Mouse (Mus musculus): ENCODE measurements around the gene Cfap74. TPM values are rescaled to one million over a fixed set of nuclear protein-coding genes. Genes with fewer than 3 reads are reported as not detected.
A peak's percentile ranks its signal among the peaks of the same experiment; 100 is the strongest.
"Not testable (repeated sequence)": the region's sequence is repeated elsewhere in the genome, so short reads cannot be mapped to it uniquely, and the experiment has no call there.

Gene Cfap74
- total and polyA plus RNA-seq, 2 experiments from 2014 or later, result 5.2 to 5.7 TPM

GRCm38 (mm10) chr4:155472716-155473290 lies 63.8 kb downstream of the Cfap74 start:
- no peaks in the 10 kb centered on the region for H3K27me3 ChIP-seq (ENCODE audit: insufficient read depth, low read length)
- 55% methylated on average over 3 of the region's 3 CpGs for WGBS
- no peak overlapping the region for H3K4me3 ChIP-seq (ENCODE audit: low read length)
- H3K9ac ChIP-seq (replicated peaks; ENCODE audit: low read length), result no peak overlapping the region
- H3K4me1 ChIP-seq (ENCODE audit: insufficient read depth, low read length), result peaks cover 5% of the 10 kb centered on the region; the same call in 1 of the 2 replicates
- no peak overlapping the region for H3K4me2 ChIP-seq (ENCODE audit: low read depth, low read length)
- peak; percentile 36 for DNase-seq (ENCODE audit: low spot score)
- H3K36me3 ChIP-seq (ENCODE audit: insufficient read depth, low read length), result no peaks in the 10 kb centered on the region
- H3K27ac ChIP-seq, result peak overlapping the region; percentile 15; the same call in 1 of the 2 replicates
- TF ChIP-seq CTCF (IDR thresholded peaks at IDR 0.05; ENCODE audit: low read depth), result no peak
- no peak for ATAC-seq
- no peaks in the 10 kb centered on the region for H3K9me3 ChIP-seq (ENCODE audit: low read length)

- ATAC-seq, result no peak
- WGBS, result 48% methylated on average over 5 of the region's 5 CpGs
- Histone ChIP-seq H3K27me3 (ENCODE audit: insufficient read depth, low read length) (no peaks in the 10 kb centered on the region), H3K36me3 (ENCODE audit: insufficient read depth, low read length) (no peaks in the 10 kb centered on the region), H3K4me3 (ENCODE audit: low read length) (no peak overlapping the region), H3K9ac (replicated peaks; ENCODE audit: low read length) (no peak overlapping the region), H3K27ac (peak overlapping the region; percentile 15; the same call in 1 of the 2 replicates), H3K9me3 (ENCODE audit: low read length) (no peaks in the 10 kb centered on the region), H3K4me1 (ENCODE audit: insufficient read depth, low read length) (peaks cover 5% of the 10 kb centered on the region; the same call in 1 of the 2 replicates), H3K4me2 (ENCODE audit: low read depth, low read length) (no peak overlapping the region)
- no peak for TF ChIP-seq CTCF (IDR thresholded peaks at IDR 0.05; ENCODE audit: low read depth)
- peak; percentile 61 for DNase-seq (ENCODE audit: low spot score)
Measured at GRCm38 (mm10) chr4:155473319-155473718, 64.3 kb downstream of the Cfap74 start.

DNA sequence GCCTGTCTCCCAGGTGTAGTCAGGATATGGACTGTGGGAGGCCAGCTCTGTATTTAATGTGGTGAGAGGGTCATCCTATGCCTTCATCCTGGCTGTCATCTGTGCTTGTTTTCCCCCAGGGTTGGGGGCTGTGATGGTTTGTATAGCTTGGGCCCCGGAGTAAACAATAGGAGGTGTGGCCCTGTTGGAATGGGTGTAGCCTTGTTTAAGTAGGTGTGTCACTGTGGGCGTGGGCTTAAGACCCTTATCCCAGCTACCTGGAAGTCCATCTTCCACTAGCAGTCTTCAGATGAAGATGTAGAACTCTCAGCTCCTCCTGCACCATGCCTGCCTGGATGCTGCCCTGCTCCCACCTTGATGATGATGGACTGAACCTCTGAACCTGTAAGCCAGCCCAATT lies 64.8 kb downstream of the Cfap74 start:
- H3K36me3 ChIP-seq (ENCODE audit: insufficient read depth, low read length); H3K27me3 ChIP-seq (ENCODE audit: insufficient read depth, low read length); H3K9ac ChIP-seq (replicated peaks; ENCODE audit: low read length); DNase-seq (ENCODE audit: low spot score); H3K4me1 ChIP-seq (ENCODE audit: insufficient read depth, low read length); H3K4me3 ChIP-seq (ENCODE audit: low read length); ATAC-seq; H3K9me3 ChIP-seq (ENCODE audit: low read length); H3K27ac ChIP-seq; H3K4me2 ChIP-seq (ENCODE audit: low read depth, low read length): not testable (repeated sequence)
- 58% methylated on average over 2 of the region's 2 CpGs for WGBS

- no peaks in the 10 kb centered on the region for H3K4me1 ChIP-seq (ENCODE audit: insufficient read depth, low read length)
- H3K4me2 ChIP-seq (ENCODE audit: low read depth, low read length), result peak overlapping the region; percentile 43
- DNase-seq (ENCODE audit: low spot score) (peak; percentile 86), ATAC-seq (peak; percentile 83)
- H3K4me3 ChIP-seq (ENCODE audit: low read length), result no peak overlapping the region
- no peaks in the 10 kb centered on the region for H3K27me3 ChIP-seq (ENCODE audit: insufficient read depth, low read length)
- H3K9ac ChIP-seq (replicated peaks; ENCODE audit: low read length), result no peak overlapping the region
- 17% methylated on average over 28 of the region's 28 CpGs for WGBS
- H3K9me3 ChIP-seq (ENCODE audit: low read length), result no peaks in the 10 kb centered on the region
- no peaks in the 10 kb centered on the region for H3K36me3 ChIP-seq (ENCODE audit: insufficient read depth, low read length)
- no peak overlapping the region for H3K27ac ChIP-seq
- TF ChIP-seq CTCF (IDR thresholded peaks at IDR 0.05; ENCODE audit: low read depth), result peak; percentile 96
Measured at GRCm38 (mm10) chr4:155481381-155482124, 72.6 kb downstream of the Cfap74 start.

- H3K9me3 ChIP-seq (ENCODE audit: low read length), result no peaks in the 10 kb centered on the region
- 88% methylated on average over 6 of the region's 6 CpGs for WGBS
- no peak overlapping the region for H3K9ac ChIP-seq (replicated peaks; ENCODE audit: low read length)
- H3K27me3 ChIP-seq (ENCODE audit: insufficient read depth, low read length), result no peaks in the 10 kb centered on the region
- DNase-seq (ENCODE audit: low spot score), result no peak
- no peak for TF ChIP-seq CTCF (IDR thresholded peaks at IDR 0.05; ENCODE audit: low read depth)
- no peak overlapping the region for H3K27ac ChIP-seq
- H3K4me2 ChIP-seq (ENCODE audit: low read depth, low read length), result no peak overlapping the region
- H3K4me3 ChIP-seq (ENCODE audit: low read length), result no peak overlapping the region
- ATAC-seq, result no peak
- H3K4me1 ChIP-seq (ENCODE audit: insufficient read depth, low read length), result no peaks in the 10 kb centered on the region
- no peaks in the 10 kb centered on the region for H3K36me3 ChIP-seq (ENCODE audit: insufficient read depth, low read length)
Measured at GRCm38 (mm10) chr4:155482125-155482480, 73.1 kb downstream of the Cfap74 start.

DNA sequence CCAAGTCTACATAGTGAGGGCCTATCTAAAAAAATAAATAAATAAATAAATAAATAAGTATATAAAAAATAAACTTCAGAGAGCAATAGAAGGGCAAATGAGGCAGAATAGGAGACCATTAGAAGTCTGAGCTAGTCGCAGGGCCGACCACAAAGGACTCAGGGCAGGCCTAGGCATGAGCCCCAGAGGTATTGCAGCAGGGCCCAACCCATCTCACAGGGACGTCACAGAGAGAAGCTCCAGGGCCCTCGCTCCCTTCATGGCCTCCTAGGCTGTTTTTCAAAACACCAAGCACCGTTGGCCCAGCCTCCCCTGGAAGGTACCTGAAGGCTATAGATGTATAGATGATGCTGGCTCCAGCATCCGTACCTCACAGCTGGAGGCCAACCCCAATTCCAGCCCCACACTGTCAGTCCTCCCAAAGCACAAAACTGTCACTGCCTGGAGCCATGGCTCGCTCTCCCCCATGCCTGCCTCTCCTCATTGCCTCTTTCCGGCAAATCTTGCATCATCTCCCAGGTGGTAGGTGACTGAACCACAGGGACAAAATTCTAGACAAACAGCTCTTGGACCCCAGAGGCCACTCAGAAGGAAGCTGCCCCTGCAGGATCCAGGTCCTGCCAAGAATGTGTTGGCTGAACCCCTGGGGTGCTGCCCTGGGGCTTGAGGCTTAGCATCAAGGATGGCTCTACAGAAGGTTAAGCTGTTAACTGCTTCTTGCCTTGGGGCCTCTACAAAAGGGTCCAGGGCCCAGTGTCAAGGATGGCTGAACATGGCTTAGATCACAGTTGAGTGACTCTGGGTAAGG lies 73.9 kb downstream of the Cfap74 start:
- WGBS, result 69% methylated on average over 8 of the region's 8 CpGs
- Histone ChIP-seq H3K9me3 (ENCODE audit: low read length) (no peaks in the 10 kb centered on the region), H3K27me3 (ENCODE audit: insufficient read depth, low read length) (no peaks in the 10 kb centered on the region), H3K9ac (replicated peaks; ENCODE audit: low read length) (no peak overlapping the region), H3K4me1 (ENCODE audit: insufficient read depth, low read length) (peaks cover 2% of the 10 kb centered on the region; the same call in 1 of the 2 replicates), H3K27ac (no peak overlapping the region), H3K36me3 (ENCODE audit: insufficient read depth, low read length) (no peaks in the 10 kb centered on the region), H3K4me3 (ENCODE audit: low read length) (no peak overlapping the region), H3K4me2 (ENCODE audit: low read depth, low read length) (no peak overlapping the region)
- DNase-seq (ENCODE audit: low spot score), result no peak
- no peak for ATAC-seq
- TF ChIP-seq CTCF (IDR thresholded peaks at IDR 0.05; ENCODE audit: low read depth), result no peak

All from hindbrain, postnatal 0 days (tissue).